Mouse (Mus musculus) testis, adult 2 months (tissue): ENCODE results near the gene Mdc1.

Experiments used
- CTCF ChIP-seq: fragments of 200-500 bp; IDR thresholded peaks from 2 replicates; pipeline ENCODE4 v1.5.1; 2012; ENCODE audit warnings: low read depth, mild to moderate bottlenecking, inconsistent platforms, low read length, moderate library complexity; ENCODE audit not compliant: control insufficient read depth, insufficient read depth, insufficient replicate concordance
- POLR2A ChIP-seq: fragments of 200-500 bp; IDR thresholded peaks from 2 replicates; pipeline ENCODE4 v1.6.1; 2012; ENCODE audit warnings: low read depth, mild to moderate bottlenecking, inconsistent platforms, low read length, moderate library complexity; ENCODE audit not compliant: control insufficient read depth

GRCm38 (mm10) chr17:35879245-35880057, 38.1 kb downstream of the Mdc1 start, which contains the start of gene Dhx16:
- TF ChIP-seq POLR2A, result peak; percentile 69; the same call in 1 of the 2 replicates
- peak; percentile 62 for TF ChIP-seq CTCF
